Mouse (Mus musculus) erythroblast, embryonic 14.5 days (primary cell): ENCODE results near the gene Dsp.

Experiments
- GATA1 ChIP-seq: IDR thresholded peaks from 2 replicates; pipeline ENCODE4 v1.6.1; 2012; ENCODE audit warnings: low read length, inconsistent platforms, mixed read lengths
- TAL1 ChIP-seq: IDR thresholded peaks from 3 replicates; pipeline ENCODE4 v1.6.1; 2012; ENCODE audit warnings: low read length, inconsistent platforms, mixed read lengths

GRCm38 (mm10) chr13:38128246-38128645, 22.8 kb upstream of the Dsp start:
- TF ChIP-seq TAL1 (no peak), GATA1 (no peak)
